Mouse (Mus musculus) adipocyte (in vitro differentiated cells): ENCODE results near the gene Mbd3l1.

Experiments used
- DNase-seq: peaks from one replicate; pipeline ENCODE4 v3.0.0-alpha.2; 2016; ENCODE audit warnings: low spot score

The Mbd3l1 gene

DNA sequence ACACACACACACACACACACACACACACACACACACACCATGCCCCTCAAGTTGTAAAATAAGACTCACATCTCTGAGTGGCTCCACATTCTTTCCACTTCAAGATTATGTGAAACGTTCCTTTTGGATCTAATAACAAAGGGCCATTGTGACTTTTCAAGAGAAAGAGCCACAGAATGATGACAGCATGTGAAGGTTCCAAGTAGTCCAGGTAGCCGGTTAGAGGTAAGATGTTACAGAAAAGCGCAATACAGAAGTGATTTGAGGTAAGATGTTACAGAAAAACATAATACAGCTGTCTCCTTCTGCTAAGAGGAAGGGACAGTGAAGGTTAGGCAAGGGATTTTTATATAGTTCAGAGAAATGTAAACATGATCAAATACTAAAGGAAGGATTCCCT, at the start of gene Mbd3l1, which contains the start of gene Zfp558:
Gene Mbd3l1 (plus strand): TSS at position 192 of the 400 bp plus-strand sequence.
Gene Zfp558 (minus strand): TSS at position 101 of the 400 bp plus-strand sequence.
- DNase-seq, result no peak

DNA sequence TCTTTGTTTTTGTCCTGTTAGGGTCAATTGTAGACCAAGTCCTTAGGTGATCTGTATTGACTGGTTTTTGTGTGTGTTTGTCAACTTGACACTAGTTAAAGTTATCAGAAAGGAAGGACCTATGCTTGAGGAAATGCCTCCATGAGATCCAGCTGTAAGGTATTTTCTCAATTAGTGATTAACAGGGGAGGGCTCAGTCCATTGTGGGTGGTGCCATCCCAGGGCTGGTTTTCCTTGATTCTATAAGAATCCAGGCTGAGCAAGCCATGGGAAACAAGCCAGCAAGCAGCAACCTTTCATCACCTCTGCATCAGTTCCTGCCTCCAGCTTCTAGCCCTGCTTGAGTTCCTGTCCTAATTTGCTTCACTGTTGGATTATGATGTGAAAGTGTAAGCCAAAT, 47.8 kb upstream of the Mbd3l1 start, which contains the start of gene Mbd3l2:
Gene Mbd3l2 (plus strand): TSS at position 301 of the 400 bp plus-strand sequence.
- DNase-seq, result no peak

GRCm38 (mm10) chr9:18431687-18432086, 46.5 kb upstream of the Mbd3l1 start:
- DNase-seq, result peak; percentile 74

- no peak for DNase-seq
These were observed 21.6 kb upstream of the Mbd3l1 start for GRCm38 (mm10) chr9:18456520-18456919.

GRCm38 (mm10) chr9:18467350-18467749, 10.8 kb upstream of the Mbd3l1 start:
- DNase-seq, result no peak

DNA sequence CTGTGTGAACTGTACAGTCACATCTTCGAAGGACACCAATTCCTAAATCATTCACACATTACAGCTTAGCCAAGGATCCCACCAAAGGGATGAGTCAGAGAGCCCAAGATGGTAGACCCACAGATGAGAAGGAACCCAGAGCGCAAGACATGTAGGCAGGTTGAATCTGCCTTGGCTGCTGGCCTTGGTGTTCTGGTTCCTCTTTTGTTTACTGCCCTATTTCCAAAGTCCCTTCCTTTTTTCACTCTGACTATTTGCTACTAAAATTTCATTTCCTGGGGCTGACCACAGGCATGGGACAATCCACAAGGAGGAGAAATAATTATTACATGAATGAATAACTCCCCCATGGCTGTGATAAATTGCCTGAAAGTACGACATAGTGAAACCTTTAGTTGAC, 10.2 kb upstream of the Mbd3l1 start:
- no peak for DNase-seq

DNA sequence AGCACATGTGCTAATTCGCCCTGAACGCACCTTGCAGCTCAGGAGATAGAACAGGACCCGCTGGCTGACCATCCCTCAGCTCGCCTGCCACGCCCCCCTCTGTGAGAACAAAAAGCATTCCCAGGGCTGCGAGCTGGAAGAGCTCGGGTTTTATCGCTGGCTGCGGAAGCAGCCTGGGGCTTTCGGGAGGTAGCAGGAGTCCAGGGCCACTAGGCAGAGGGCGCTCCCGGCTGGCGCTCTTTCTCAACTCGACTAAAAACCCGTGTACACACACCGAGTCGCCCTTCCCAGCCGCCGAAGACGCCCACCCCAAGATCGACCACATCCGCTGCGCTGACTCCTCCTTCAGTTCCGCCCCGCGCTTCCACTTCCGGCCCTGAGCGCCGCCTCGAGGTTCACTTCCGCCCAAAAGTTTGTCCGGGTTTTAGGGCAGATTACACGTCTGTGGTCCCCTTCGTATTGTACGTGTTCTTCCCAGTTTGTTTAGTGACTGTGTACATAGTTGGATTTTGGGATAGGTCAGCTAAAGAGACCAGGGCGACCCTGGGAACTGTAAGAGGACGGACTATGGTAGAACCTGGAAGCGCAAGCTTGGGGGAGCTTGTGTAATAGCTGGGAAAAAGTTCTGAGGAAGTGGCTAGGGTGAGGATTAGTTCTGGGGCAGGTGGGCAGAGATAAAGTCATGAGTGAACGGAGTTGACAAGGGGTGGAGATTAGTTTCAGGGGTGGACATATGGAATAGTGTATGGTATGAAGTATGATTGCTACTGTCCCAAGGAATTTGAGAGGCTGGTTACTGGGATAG, 4.6 kb upstream of the Mbd3l1 start:
- peak; percentile 80 for DNase-seq

DNA sequence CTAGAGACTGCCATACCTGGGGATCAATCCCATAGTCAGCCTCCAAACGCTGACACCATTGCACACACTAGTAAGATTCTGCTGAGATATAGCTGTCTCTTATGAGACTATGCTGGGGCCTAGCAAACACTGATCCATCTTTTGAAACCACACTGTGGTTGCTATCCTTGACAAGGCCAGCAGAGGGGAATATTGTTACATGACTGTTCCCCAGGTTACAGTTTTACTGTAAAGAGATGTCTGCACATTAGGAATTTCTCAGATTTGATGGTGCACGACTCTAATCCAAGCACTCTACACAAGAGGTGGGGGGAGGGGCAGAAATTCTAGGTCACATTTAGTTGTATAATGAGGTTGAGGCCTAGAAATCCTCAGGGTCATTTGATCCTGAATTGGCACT, 29.9 kb downstream of the Mbd3l1 start:
- DNase-seq, result no peak
